Mouse (Mus musculus): ENCODE measurements around the gene Oser1.

DNA sequence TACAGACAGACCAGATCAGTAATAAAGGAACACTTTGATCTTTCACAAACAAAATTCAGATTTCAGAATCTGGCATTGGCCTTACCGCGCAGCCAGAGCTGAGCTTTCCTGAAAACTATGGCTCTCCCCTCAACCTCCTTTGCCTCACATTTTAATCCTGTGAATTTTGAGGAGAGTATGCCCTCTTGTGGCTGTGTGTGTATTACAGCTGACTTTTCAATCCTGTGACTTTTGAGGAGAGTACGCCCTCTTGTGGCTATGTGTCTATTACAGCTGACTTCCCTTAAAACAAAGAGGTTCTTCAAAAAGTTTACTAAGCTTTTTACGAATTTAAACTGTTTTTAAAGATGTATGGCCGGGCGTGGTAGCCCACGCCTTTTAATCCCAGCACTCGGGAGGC, 23.3 kb downstream of the Oser1 start:
- TF ChIP-seq POLR2A (IDR thresholded peaks at IDR 0.05; ENCODE audit: insufficient read depth, low read depth, low read length) = no peak
- no peak for TF ChIP-seq CTCF (IDR thresholded peaks at IDR 0.05; ENCODE audit: insufficient read depth, low read depth, low read length)

Data from olfactory bulb, adult 2 months (tissue).